Mouse (Mus musculus) liver, embryonic 16.5 days (tissue): ENCODE data around the gene Zfp653. TPM values are rescaled to one million over a fixed set of nuclear protein-coding genes. Genes with fewer than 3 reads are reported as not detected.

Experiments used
- ATAC-seq: fragments of 200-750 bp; cut with Nextera tagmentation; 2 replicates; pipeline ENCODE4 v1.8.0; 2017; ENCODE audit warnings: low read depth, mild to moderate bottlenecking, moderate number of reproducible peaks, moderate library complexity
- H3K27ac ChIP-seq: fragments of 300-500 bp; sonication (generic); 2 replicates; pipeline ENCODE4 v1.5.1; 2014; ENCODE audit warnings: mild to moderate bottlenecking, low read length
- H3K27me3 ChIP-seq: fragments of 300-500 bp; sonication (generic); 2 replicates; pipeline ENCODE4 v1.6.1; 2014; ENCODE audit warnings: low read depth, low read length, mixed read lengths; ENCODE audit not compliant: control insufficient read depth, insufficient read depth
- H3K36me3 ChIP-seq: fragments of 300-500 bp; sonication (generic); 2 replicates; pipeline ENCODE4 v1.6.1; 2014; ENCODE audit warnings: mild to moderate bottlenecking; ENCODE audit not compliant: control insufficient read depth, insufficient read depth
- H3K4me1 ChIP-seq: fragments of 300-500 bp; sonication (generic); 2 replicates; pipeline ENCODE4 v1.6.1; 2014; ENCODE audit warnings: low read depth, low read length, mixed read lengths; ENCODE audit not compliant: control insufficient read depth
- H3K4me2 ChIP-seq: fragments of 300-500 bp; sonication (generic); 2 replicates; pipeline ENCODE4 v1.6.1; 2014; ENCODE audit warnings: low read depth, low read length, mixed read lengths
- H3K4me3 ChIP-seq: fragments of 300-500 bp; sonication (generic); 2 replicates; pipeline ENCODE4 v1.5.1; 2014; ENCODE audit warnings: low read depth, mild to moderate bottlenecking, low read length
- H3K9ac ChIP-seq: fragments of 300-500 bp; sonication (generic); 2 replicates; pipeline ENCODE4 v1.6.1; 2014; ENCODE audit warnings: low read depth, low read length
- H3K9me3 ChIP-seq: fragments of 300-500 bp; sonication (generic); replicated peaks from 2 replicates; pipeline ENCODE4 v1.6.1; 2016; ENCODE audit warnings: low read length; ENCODE audit not compliant: control insufficient read depth
- WGBS: fragments of 180-500 bp; shearing (Covaris S2); extraction: QIAGEN DNeasy Blood & Tissue Kit; methylation state at CpG from one replicate; pipeline ENCODE4 v1.1.7; 2014; ENCODE audit not compliant: insufficient replicate concordance; 5-methylcytosine and 5-hydroxymethylcytosine counted together
- polyA plus RNA-seq: library from polyadenylated mRNA; unstranded; fragments of >200 nt; fragmentation: Nextera tagmentation; extraction: Ambion mirVana; gene quantifications from 2 replicates; pipeline ENCODE4 v1.2.1, GENCODE M21; 2015

Gene Zfp653
- polyA plus RNA-seq, 1 experiment from 2014 or later, result 6.2 TPM

DNA sequence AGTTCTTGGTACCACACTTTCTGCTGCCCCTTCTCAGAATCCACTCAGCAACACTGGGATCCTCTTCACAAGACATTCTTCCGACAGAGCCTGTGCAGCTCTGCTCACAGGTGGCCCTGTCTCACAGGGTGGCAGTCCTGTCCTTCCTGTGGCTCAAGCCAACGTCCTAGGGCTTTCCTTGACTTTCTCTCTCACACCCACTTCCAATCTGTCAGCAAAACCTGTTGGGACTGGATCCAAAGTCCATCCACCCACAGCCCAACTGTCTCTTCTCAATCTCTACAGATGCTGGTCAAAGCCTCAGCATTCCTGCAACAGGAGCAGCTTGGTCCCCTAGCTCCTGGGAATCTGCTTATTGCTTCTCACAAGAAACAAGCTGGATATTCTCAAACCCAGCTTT is 9.8 kb downstream of the Zfp653 start:
- Histone ChIP-seq H3K4me3 (no peak overlapping the region), H3K4me1 (peaks cover 4% of the 10 kb centered on the region), H3K4me2 (no peak overlapping the region), H3K9me3 (no peaks in the 10 kb centered on the region), H3K27ac (no peak overlapping the region), H3K9ac (no peak overlapping the region), H3K36me3 (peaks cover 20% of the 10 kb centered on the region), H3K27me3 (no peaks in the 10 kb centered on the region)
- ATAC-seq, result no peak
- 66% methylated on average over 2 of the region's 2 CpGs for WGBS

DNA sequence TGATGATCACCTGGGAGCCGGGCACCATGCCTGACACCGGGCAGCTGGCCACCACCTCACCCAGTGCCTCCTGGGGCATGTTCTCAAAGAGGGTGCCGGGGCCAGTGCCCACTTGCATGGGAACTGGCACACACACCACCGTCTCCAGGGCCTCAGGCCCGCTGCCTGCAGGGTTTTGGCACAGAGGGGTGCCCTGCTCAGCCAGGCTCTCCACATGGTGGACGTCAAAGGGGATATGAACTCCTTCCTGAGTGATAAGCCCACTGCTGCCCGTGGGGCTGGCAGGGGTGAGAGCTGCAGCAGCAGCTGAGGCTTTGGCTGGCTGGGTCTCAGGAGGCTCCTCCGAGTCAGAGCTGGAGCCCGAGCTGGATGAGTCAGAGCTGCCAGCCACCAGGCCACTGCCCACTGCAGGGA is 13.2 kb downstream of the Zfp653 start:
- Histone ChIP-seq H3K4me3 (no peak overlapping the region), H3K9me3 (no peaks in the 10 kb centered on the region), H3K4me2 (no peak overlapping the region), H3K27me3 (peaks cover 16% of the 10 kb centered on the region), H3K9ac (no peak overlapping the region), H3K27ac (no peak overlapping the region), H3K36me3 (peaks cover 15% of the 10 kb centered on the region), H3K4me1 (peaks cover 10% of the 10 kb centered on the region)
- WGBS, result 84% methylated on average over 9 of the region's 9 CpGs
- no peak for ATAC-seq

DNA sequence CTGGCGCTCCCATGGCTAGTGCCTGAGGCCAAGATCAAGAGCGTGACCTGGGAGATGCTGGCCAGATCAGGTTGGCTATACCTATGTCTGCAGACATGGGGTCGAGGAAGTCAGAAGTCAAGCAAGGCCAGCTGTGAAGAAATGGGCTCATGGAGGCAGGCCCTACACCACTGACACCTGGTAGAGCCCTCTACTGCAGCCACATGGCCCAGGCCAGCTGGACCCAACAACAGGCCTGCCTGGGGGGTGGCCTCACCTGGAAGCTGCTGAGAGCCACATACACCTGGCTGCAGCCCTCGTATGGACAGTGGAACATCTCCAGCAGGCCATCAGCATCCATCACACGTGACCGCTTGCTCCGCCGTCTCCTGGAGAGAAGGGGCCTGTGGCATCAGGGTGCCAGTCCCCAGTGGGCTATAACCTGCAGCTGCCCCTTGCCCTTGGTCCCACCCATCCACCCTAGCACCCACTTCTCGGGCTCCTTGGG is 14.1 kb downstream of the Zfp653 start:
- Histone ChIP-seq H3K27ac (no peak overlapping the region), H3K27me3 (peaks cover 25% of the 10 kb centered on the region), H3K4me3 (no peak overlapping the region), H3K4me1 (peaks cover 10% of the 10 kb centered on the region), H3K9me3 (no peaks in the 10 kb centered on the region), H3K36me3 (peaks cover 15% of the 10 kb centered on the region), H3K9ac (no peak overlapping the region), H3K4me2 (no peak overlapping the region)
- 83% methylated on average over 9 of the region's 9 CpGs for WGBS
- no peak for ATAC-seq

DNA sequence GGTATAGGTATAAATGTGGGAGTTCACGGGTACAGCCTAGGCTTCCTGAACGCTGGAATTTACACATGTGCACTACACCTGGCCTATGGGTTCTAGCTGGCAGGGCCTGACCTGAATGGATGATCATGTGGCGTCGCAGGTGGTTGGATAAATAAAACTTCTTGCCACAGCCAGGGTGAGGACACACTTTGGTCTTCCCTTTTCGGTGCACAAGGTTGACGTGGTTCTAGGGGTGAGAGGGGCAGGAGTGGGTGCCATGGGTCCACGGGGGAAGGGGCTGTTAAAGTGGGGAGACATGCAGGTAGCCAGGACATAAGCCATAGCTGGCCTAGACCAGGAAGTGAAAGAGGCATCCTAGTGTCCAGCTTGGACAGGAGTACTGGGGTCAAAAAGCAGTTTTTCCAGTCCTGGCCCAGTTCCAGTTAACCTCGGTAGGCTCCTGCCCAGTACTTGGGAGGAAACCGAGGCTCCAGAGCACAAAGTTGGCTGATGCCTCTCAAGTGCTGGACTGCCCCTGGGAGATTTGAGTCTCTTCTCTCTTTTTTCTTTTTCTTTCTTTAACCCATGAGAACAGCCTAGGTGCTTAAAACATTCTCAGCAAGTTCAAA is 14.8 kb downstream of the Zfp653 start:
- ATAC-seq, result no peak
- Histone ChIP-seq H3K36me3 (peaks cover 15% of the 10 kb centered on the region), H3K4me3 (no peak overlapping the region), H3K4me1 (peaks cover 13% of the 10 kb centered on the region), H3K9ac (no peak overlapping the region), H3K9me3 (no peaks in the 10 kb centered on the region), H3K27me3 (peaks cover 32% of the 10 kb centered on the region), H3K4me2 (no peak overlapping the region), H3K27ac (no peak overlapping the region)
- WGBS, result 67% methylated on average over 9 of the region's 9 CpGs

DNA sequence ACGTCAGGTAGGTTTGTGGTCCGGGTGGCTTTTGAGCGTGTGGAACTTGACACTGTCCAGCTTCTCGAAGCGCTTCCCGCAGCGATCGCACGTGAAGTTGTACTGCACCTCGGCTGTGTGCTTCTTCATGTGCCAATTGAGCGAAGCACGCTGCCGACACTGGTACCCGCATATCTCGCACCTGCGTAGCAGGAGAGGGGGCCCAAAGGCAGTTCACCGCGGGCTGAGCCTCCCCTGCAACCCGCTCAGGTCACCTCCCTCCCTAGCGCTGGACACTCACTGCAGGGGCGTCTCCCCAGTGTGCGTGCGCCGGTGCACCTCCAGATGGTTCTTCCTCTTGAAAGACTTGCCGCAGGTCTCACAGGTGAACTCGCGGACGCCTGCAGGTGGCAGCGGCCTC is 15.5 kb downstream of the Zfp653 start:
- WGBS, result 37% methylated on average over 29 of the region's 29 CpGs
- Histone ChIP-seq H3K4me1 (peaks cover 20% of the 10 kb centered on the region), H3K4me2 (no peak overlapping the region), H3K9me3 (no peaks in the 10 kb centered on the region), H3K27ac (no peak overlapping the region), H3K27me3 (peaks cover 39% of the 10 kb centered on the region), H3K36me3 (peaks cover 15% of the 10 kb centered on the region), H3K4me3 (no peak overlapping the region), H3K9ac (no peak overlapping the region)
- no peak for ATAC-seq

DNA sequence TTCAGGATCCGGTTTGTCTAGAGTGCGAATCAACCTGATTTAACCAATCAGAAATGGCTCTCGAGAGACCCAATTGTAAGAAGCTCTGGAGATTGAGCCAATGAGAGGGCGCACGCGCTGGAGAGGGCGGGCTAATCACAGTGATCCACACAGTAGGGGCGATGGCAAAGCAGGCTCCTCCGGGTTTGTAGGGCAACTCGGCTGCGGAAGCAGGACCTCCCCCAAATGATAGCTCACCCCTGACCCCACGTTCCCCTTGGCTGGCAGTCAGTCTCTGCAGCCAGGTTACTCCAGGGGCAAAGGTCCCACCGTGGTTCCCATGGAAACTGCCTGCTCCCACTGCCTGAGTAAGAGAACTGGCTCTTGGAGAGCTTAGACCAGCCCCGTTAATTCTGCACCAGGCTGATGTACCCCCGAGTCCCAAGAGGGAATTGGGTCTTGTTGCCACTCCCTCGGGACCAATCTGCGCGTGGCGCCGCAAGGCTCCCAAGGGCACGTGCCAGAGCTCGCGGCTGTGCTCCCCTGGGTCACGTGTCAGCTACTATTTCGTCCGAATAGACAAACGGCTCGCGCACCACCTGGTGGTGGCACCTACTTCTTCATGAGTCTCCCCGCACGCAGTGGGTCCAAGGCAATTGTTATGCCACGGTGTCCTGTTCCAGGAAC is 16.6 kb downstream of the Zfp653 start:
- peaks cover 51% of the 10 kb centered on the region for H3K27me3 ChIP-seq
- 2% methylated on average over 32 of the region's 32 CpGs for WGBS
- peak overlapping the region; percentile 17; the same call in 1 of the 2 replicates for H3K4me2 ChIP-seq
- no peak overlapping the region for H3K9ac ChIP-seq
- H3K4me1 ChIP-seq, result peaks cover 28% of the 10 kb centered on the region
- no peak overlapping the region for H3K4me3 ChIP-seq
- no peak overlapping the region for H3K27ac ChIP-seq
- peak; percentile 60 for ATAC-seq
- H3K9me3 ChIP-seq, result no peaks in the 10 kb centered on the region
- H3K36me3 ChIP-seq, result peaks cover 11% of the 10 kb centered on the region

DNA sequence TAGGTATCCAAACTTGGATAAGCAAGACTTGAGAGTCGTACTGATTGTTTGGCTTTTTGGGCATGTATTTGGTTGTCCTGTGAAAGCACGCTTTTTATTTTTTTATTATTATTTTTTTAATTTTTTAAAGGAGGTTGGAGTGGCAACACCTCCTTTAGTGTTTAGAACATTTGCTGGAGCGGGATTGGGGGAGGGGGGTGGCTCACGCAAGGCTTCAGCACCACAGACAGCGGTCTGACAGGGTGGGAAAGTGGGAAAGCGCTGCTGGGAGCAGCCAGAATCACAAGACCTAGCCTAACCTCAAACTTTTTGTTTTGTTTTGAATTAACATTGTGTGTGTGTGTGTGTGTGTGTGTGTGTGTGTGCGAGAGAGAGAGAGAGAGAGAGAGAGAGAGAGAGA is 17.5 kb downstream of the Zfp653 start:
- Histone ChIP-seq H3K4me3 (no peak overlapping the region), H3K9me3 (no peaks in the 10 kb centered on the region), H3K9ac (no peak overlapping the region), H3K4me2 (no peak overlapping the region), H3K27ac (no peak overlapping the region), H3K27me3 (peaks cover 56% of the 10 kb centered on the region), H3K36me3 (peaks cover 7% of the 10 kb centered on the region), H3K4me1 (peaks cover 28% of the 10 kb centered on the region)
- ATAC-seq, result no peak
- 29% methylated on average over 7 of the region's 7 CpGs for WGBS

DNA sequence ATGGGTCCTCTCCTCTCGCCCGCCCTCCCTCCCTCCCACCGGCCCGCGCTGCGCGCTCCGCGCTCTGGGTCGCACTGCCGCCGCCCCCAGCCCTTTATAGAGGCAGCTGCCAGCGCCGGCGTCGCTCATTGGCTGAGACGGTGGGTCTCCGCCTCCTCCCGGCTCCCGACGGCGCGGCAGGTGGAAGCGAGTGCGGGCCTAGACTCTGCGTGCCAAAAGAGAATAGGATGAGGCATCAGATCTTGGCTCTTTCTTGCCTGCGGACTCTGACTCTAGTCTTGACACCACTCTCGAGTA is 19.3 kb downstream of the Zfp653 start, which contains the start of gene Elavl3:
Gene Elavl3 (minus strand): TSS at position 66 of the 297 bp plus-strand sequence.
- Histone ChIP-seq H3K4me3 (peak within 1 kb of the TSS; percentile 33), H3K27me3 (peaks cover 62% of the 10 kb centered on the region), H3K4me1 (peaks cover 28% of the 10 kb centered on the region), H3K27ac (no peak within 1 kb of the TSS), H3K9me3 (no peaks in the 10 kb centered on the region), H3K9ac (no peak within 1 kb of the TSS), H3K4me2 (peak within 1 kb of the TSS; percentile 56), H3K36me3 (no peaks in the 10 kb centered on the region; the same call in 1 of the 2 replicates)
- no peak for ATAC-seq
- 3% methylated on average over 26 of the region's 28 CpGs for WGBS

DNA sequence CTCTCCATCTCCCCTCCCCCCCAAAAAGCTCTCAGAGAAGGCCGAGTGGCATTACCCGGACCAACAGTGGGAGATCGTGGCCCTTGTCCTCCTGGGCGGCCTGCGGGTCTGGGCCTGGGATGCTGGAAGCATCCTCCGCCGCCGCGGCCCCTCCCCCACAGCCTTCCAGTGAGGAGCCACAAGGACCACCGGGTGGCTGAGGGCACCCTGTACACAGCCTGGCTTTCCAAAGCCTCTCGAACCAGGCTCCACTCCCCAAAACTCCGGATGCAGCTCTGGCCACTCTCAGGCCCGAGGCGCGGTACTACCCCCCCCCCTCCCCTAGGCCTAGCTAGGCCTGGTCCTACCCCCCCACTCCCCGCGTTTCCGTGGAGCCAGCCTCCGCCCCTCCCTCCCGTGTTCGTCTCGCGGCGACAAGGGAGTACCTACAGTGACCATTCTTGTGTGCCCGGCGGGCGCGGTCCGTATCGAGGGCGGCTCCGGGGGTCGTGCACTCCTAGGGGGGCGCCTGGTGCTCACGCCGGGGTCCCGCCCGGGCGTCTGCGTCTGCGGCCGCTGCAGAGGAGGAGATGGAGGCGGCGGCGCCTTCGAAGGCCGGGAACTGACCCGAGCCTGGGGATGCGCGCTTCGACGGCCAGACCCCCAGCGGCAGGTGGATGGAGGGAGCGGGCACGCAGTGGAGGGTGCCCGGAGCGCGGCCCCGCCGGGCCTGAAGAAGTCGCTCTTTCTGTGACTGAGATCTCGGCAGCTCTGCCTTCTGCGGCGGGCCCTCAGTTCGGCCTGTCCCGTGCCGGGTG is 19.8 kb downstream of the Zfp653 start:
- H3K27me3 ChIP-seq, result peaks cover 62% of the 10 kb centered on the region

More for the DNA sequence above, 19.8 kb downstream of the Zfp653 start:
- Histone ChIP-seq H3K4me3 (peak overlapping the region; percentile 33), H3K27ac (no peak overlapping the region), H3K36me3 (no peaks in the 10 kb centered on the region), H3K4me1 (peaks cover 28% of the 10 kb centered on the region), H3K9ac (no peak overlapping the region), H3K4me2 (peak overlapping the region; percentile 56), H3K9me3 (no peaks in the 10 kb centered on the region)
- WGBS, result 2% methylated on average over 65 of the region's 67 CpGs
- no peak for ATAC-seq
